ENCODE assay signal across 32 mouse cellular contexts in genomic region chr12:75376126-75376525, GRCm38 (mm10). TPM values are rescaled to one million over a fixed set of nuclear protein-coding genes. Genes with fewer than 3 reads are reported as not detected.
DNase-seq lines count a peak whose midpoint lies in the region.
"Had no signal": no experiment of that assay in that cellular context is flagged by ENCODE, and none has a peak within 500 bp of the region (broad histone marks: within the 10 kb centered on the region; RNA-seq: fewer than 3 reads in every experiment).

No protein-coding gene starts in this region.

- no peaks in the 10 kb centered on the region for H3K9me3 ChIP-seq in embryonic facial prominence, embryonic 10.5 days
- H3K9me3 ChIP-seq: forebrain, embryonic 13.5 days; heart, embryonic 10.5 days; neural tube, embryonic 15.5 days had no signal

- H3K36me3 ChIP-seq in embryonic facial prominence, embryonic 10.5 days (replicated peaks) = 0 out of 2 replicates have a peak, but pooled peaks cover 3% of the 10 kb centered on the region
- H3K36me3 ChIP-seq: G1E; heart, embryonic 10.5 days; neural tube, embryonic 15.5 days had no signal

- no peak overlapping the region for H3K4me3 ChIP-seq in embryonic facial prominence, embryonic 10.5 days
- H3K4me3 ChIP-seq: forebrain, embryonic 13.5 days; gastrocnemius, adult 2 months; heart, embryonic 10.5 days; neural tube, embryonic 15.5 days had no signal

- H3K4me1 ChIP-seq in embryonic facial prominence, embryonic 10.5 days = no peaks in the 10 kb centered on the region
- H3K4me1 ChIP-seq: forebrain, embryonic 13.5 days; heart, embryonic 10.5 days; neural tube, embryonic 15.5 days had no signal

- no peak overlapping the region for H3K27ac ChIP-seq in embryonic facial prominence, embryonic 10.5 days (replicated peaks)
- H3K27ac ChIP-seq: forebrain, embryonic 13.5 days; gastrocnemius, adult 2 months; heart, embryonic 10.5 days; neural tube, embryonic 15.5 days had no signal

- intact Hi-C loops in left cerebral cortex, postnatal 4 days (cut with DNase I) = no loop called here
- intact Hi-C loops in left cerebral cortex, postnatal 36 days (cut with DNase I) = no loop called here

- DNase-seq in left cerebral cortex, postnatal 4 days = peak; percentile 35
- no peak for DNase-seq in left cerebral cortex, postnatal 36 days (ENCODE audit: low spot score in 2 of 2)
- DNase-seq in brain, adult 2 months (ENCODE audit: low read depth, low spot score) = peak; percentile 94
- peak; percentile 72 for DNase-seq in cerebellum, adult 11-12 months
- DNase-seq in cerebellum, postnatal 10 days = peak; percentile 68 to 80
- DNase-seq in layer of hippocampus, postnatal 14 days (ENCODE audit: low spot score in 2 of 2) = no peak
- no peak for DNase-seq in frontal cortex, postnatal 10 days (ENCODE audit: low spot score in 2 of 2)
- DNase-seq in embryonic facial prominence, embryonic 10.5 days (ENCODE audit: low spot score) = no peak
- DNase-seq: B cell, adult 2 months; embryo, embryonic 11 days; gastrocnemius, adult 2 months; kidney, adult 11 months; lung, postnatal 4 days; right cerebral cortex, postnatal 14 days; thymus, adult 18-20 months had no signal

- 93% methylated on average over 6 of the region's 6 CpGs for WGBS in embryonic facial prominence, embryonic 10.5 days

- H3K27me3 ChIP-seq in embryonic facial prominence, embryonic 10.5 days (replicated peaks; ENCODE audit: low read depth, poor library complexity, severe bottlenecking) = no peaks in the 10 kb centered on the region
- H3K27me3 ChIP-seq: CH12.LX; forebrain, embryonic 13.5 days; neural tube, embryonic 15.5 days had no signal

RNA-seq across cellular contexts. Expression of gene Gphb5, which starts 40.5 kb away (rescaled TPM):
- total RNA-seq in left cerebral cortex, postnatal 4 days (2021) = not detected
- total RNA-seq in left cerebral cortex, postnatal 36 days (2021) = not detected
- total RNA-seq in layer of hippocampus, postnatal 14 days (2021) = not detected
- not detected in 2 replicates for polyA plus RNA-seq in embryonic facial prominence, embryonic 10.5 days (2016; fragmentation: Nextera tagmentation; extraction: Ambion mirVana)
- total RNA-seq: adrenal gland, adult 18-20 months; CH12.LX; G1E; gastrocnemius, adult 2 months; hematopoietic stem cell, adult 5-6 weeks; layer of hippocampus, postnatal 10 days; left cerebral cortex, adult 8-10 months; liver, adult 2 months; megakaryocyte-erythroid progenitor cell, adult 5-6 weeks had no signal
- polyA plus RNA-seq: forebrain, embryonic 13.5 days; G1E; gonadal fat pad, adult 2 months; heart, embryonic 10.5 days; kidney, embryonic 16.5 days; large intestine, adult 2 months; limb, embryonic 11.5 days; liver, adult 2 months; liver, embryonic 16.5 days; neural tube, embryonic 15.5 days; Patski had no signal

Comparison
In these comparisons a context has a peak if more than half of its experiments do, and no peak if none do; other contexts are left out.
1. DNase-seq: peak in left cerebral cortex, postnatal 4 days (single experiment), brain, adult 2 months (single experiment), cerebellum, adult 11-12 months (single experiment) and cerebellum, postnatal 10 days (2 of 2); none in left cerebral cortex, postnatal 36 days (0 of 2), layer of hippocampus, postnatal 14 days (0 of 2), frontal cortex, postnatal 10 days (0 of 2) and embryonic facial prominence, embryonic 10.5 days (single experiment).